Comparison of ENCODE assay signal across 9 mouse cellular contexts in genomic region chr1:75545965-75546956, GRCm38 (mm10). TPM values are rescaled to one million over a fixed set of nuclear protein-coding genes. Genes with fewer than 3 reads are reported as not detected.
DNase-seq lines count a peak whose midpoint lies in the region; ATAC-seq lines count a peak whose summit lies in the region.
"Had no signal": no experiment of that assay in that cellular context is flagged by ENCODE, and none has a peak within 500 bp of the region (broad histone marks: within the 10 kb centered on the region; RNA-seq: fewer than 3 reads in every experiment).

TSS of gene Slc4a3 (plus strand) at chr1:75546266.

- peak within 1 kb of the TSS; percentile 58 for H3K4me2 ChIP-seq in hindbrain, embryonic 12.5 days (replicated peaks)

- H3K27ac ChIP-seq in hindbrain, embryonic 12.5 days: peak within 1 kb of the TSS; percentile 84
- H3K27ac ChIP-seq: macrophage had no signal

- peaks cover 26% of the 10 kb centered on the region for H3K36me3 ChIP-seq in hindbrain, embryonic 12.5 days

- 1% methylated on average over 52 of the region's 64 CpGs for WGBS in hindbrain, embryonic 12.5 days

- H3K9ac ChIP-seq in hindbrain, embryonic 12.5 days: peak within 1 kb of the TSS; percentile 84

- H3K27me3 ChIP-seq in hindbrain, embryonic 12.5 days: no peaks in the 10 kb centered on the region; the same call in 1 of the 2 replicates

- ATAC-seq in hindbrain, embryonic 12.5 days (ENCODE audit: low FRiP score): peak; percentile 84
- ATAC-seq in erythroid progenitor cell, adult 5-6 weeks (replicated peaks; ENCODE audit: low FRiP score, poor library complexity, severe bottlenecking): no peak

- peak; percentile 61 for DNase-seq in adipocyte (ENCODE audit: low spot score)
- DNase-seq in cerebellum, postnatal 14 days: peak; percentile 78 to 84
- DNase-seq in gastrocnemius, adult 18-20 months (ENCODE audit: low spot score): peak; percentile 40
- peak; percentile 50 to 64 for DNase-seq in layer of hippocampus, postnatal 25 days (ENCODE audit: extremely low spot score in 1 of 2, low spot score in 1 of 2)
- peak; percentile 68 for DNase-seq in lung, postnatal 14 days
- peak; percentile 70 for DNase-seq in right cerebral cortex, postnatal 14 days

- H3K4me1 ChIP-seq in hindbrain, embryonic 12.5 days: peaks cover 14% of the 10 kb centered on the region

- peak within 1 kb of the TSS; percentile 70 for H3K4me3 ChIP-seq in hindbrain, embryonic 12.5 days

- no peaks in the 10 kb centered on the region for H3K9me3 ChIP-seq in hindbrain, embryonic 12.5 days (replicated peaks)

RNA-seq across cellular contexts. Expression of gene Slc4a3, which starts in this region (rescaled TPM):
- 1 to 10 TPM; 6.0 to 9.2 TPM for total RNA-seq in gastrocnemius, adult 18-20 months (2021)
- 36.9 and 38.6 TPM in 2 replicates for polyA plus RNA-seq in hindbrain, embryonic 12.5 days (2016; fragmentation: Nextera tagmentation; extraction: Ambion mirVana)
- total RNA-seq in layer of hippocampus, postnatal 25 days (2021): 100 to 1,000 TPM; 111 to 114 TPM
- 0.36 TPM in 1 of 2 replicates, not detected in the other for total RNA-seq in erythroid progenitor cell, adult 5-6 weeks (2015; ENCODE audit: low replicate concordance)
- 0.13 TPM in 1 of 2 replicates, not detected in the other for total RNA-seq in erythroid progenitor cell, adult 5-6 weeks (2017; ENCODE audit: low replicate concordance)

Comparison
In these comparisons a context has a peak if more than half of its experiments do, and no peak if none do; other contexts are left out.
1. RNA of gene Slc4a3 (total RNA-seq): 111 to 114 TPM in layer of hippocampus, postnatal 25 days; 6.0 to 9.2 TPM in gastrocnemius, adult 18-20 months and 0.13 to 0.36 TPM in erythroid progenitor cell, adult 5-6 weeks; every median in the first group is over 10 times any median in the second.
2. Peak in every context shown above with its lines, with median percentiles within 50 percentile points of each other: DNase-seq.